Mouse (Mus musculus) cerebellum, adult 11 months (tissue): ENCODE measurements at regions not wholly inside any gene's neighbourhood (a gene's known extent, or its start where the extent isn't known, plus 50 kb on each side); places are given as distances from the start of the nearest gene placed in this dataset.
"Not testable (repeated sequence)": the region's sequence is repeated elsewhere in the genome, so short reads cannot be mapped to it uniquely, and the experiment has no call there.

Source experiments
- DNase-seq: peaks from one replicate; pipeline ENCODE4 v3.0.0; 2022

DNA sequence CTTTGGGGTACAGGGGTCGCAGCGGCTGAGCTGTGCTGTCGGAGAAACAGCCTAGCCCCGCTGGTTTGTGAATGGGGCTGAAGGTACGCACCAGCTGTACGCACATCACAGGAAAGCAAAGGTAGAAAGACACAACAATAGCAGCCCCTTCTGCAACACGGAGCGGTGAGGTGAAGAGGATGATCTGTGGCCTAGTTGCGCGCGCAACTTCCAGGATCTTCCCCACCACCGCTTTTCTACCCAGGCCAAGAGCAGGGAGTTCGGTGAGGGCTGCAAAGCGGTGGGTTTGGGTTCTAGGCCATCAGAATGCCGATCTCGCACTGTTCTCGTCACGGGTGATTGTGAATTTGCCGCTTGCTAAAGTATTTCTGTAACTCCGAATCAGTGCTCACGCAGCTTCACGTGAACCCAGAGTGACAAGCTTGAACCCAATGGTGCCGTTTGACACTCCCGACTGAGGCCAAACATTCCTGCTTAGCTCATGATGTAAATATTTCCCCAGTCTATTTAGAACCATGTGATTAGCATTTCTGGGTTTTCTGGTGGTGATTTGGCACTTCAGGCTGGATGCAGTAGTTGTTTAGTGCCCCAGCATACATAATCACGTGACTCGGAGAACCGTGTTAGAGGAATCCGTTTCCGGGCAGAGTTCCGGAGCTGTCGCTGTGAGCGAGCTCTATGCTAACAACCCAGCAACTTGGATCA lies 54.7 kb downstream of the Cryaa start:
- DNase-seq = no peak

DNA sequence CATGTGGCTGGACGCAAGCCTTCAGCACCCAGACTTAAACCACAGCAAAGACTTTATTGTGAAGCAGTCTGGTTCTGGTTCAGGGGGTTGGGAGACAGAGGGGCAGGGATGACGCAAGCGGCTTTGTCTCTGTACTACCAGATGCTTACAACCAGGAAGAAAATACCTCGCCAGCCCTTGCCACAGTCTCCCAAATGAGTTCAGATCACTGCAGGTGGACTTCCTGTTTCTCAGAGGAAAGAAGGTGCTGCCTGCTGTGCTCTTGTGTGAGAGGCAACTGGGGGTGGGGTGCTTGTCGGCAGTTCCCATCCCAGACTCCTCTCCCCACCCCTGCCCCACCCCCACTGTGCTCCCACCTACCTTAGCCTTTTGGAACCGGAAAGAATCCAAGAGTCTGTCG lies 56.9 kb downstream of the Cryaa start:
- no peak for DNase-seq

DNA sequence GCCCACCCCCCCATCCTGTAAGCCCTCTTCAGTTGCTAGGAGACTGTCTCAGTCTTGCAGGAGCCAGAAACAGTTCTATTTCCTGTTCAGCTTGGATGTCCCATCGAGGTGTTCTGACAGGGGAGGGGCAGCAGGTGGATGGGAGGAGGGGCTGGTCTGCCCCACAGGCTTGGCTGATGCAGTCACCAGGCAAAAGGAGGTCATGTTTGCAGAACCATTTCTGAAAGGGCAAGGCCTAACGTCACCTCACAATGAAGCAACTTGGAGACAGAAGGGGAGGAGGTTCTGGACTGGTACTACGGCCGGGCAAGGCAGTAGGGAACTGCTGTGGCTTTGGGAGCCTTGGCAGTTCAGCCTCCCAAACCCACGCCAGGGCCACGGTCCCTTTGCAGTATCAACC lies 59.1 kb downstream of the Cryaa start:
- DNase-seq = no peak

DNA sequence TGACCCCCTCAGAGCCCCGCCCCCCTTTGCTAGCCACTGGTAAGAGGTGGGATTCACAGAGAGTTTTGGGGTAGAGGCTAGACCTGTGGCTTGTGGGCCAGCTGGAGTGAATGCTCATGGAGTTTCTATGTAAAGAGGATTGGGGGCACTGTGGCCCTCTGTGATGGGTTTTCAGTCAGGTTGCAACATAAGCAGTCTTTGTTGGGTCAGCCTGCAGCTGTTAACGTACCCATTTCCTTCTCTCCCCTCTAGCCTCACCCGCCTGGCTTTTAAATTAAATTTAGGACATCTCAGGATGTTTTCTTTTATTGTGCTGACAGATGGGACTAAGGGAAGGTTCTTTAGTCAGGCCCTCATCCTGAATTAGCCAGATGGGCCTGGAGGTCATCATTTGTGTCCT lies 60.6 kb downstream of the Cryaa start:
- no peak for DNase-seq

DNA sequence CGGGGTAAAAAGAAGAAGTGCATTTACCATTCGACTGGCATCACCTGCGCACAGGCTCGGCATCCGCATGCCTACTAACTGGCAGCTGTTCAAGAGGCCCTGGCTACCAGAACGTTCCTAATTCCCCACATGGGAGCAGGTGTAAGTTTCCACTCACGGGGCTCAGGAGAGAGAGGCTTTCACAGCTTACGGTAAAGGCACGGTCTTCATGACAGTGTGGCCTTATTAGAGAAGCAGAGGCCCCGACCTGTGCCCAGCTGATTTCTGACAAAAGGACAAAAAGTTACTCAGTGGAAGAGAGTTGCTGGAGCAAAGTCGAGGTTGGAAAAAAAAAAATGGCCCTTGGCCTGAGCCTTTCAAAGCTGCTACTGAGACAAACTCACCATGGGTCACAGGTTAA lies 62.0 kb downstream of the Cryaa start:
- DNase-seq = no peak

DNA sequence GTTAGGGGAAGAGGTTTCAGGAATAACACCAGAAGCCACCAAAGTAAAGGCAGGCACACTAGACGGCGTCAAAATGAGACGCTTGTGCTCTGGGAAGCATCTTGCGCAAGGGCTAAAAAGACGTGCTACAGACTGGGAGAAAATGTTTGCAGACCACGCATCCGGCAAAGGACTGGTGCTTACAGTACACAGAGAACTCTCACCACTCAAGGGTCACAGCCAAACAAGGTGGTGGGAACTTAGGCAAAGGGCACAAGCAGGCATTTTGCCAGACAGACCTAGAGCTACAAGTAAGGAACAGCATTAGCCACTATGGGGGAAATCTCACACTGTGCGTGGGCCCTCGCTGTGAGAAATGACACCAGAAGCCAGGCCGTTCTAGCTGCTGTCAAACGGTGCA lies 62.5 kb downstream of the Cryaa start:
- DNase-seq = no peak

DNA sequence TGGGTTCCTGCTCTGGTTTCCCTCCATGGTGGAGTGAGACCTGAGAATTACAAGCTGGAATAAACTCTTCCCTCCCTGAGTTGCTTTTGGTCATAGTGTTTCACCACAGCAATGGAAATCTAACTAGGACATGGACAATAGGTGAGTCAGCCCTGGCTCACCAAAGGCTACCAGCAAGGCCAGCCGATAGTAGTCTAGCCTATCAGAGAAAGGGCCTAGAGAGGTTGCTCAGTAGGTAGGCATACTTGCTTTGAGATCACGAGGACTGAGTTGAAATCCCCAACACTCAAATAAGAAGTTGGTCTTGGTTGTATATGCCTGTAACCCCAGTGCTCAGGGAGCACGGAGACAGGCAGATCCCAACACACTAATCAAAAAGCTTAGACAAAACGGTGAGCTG lies 66.0 kb downstream of the Cryaa start:
- no peak for DNase-seq

DNA sequence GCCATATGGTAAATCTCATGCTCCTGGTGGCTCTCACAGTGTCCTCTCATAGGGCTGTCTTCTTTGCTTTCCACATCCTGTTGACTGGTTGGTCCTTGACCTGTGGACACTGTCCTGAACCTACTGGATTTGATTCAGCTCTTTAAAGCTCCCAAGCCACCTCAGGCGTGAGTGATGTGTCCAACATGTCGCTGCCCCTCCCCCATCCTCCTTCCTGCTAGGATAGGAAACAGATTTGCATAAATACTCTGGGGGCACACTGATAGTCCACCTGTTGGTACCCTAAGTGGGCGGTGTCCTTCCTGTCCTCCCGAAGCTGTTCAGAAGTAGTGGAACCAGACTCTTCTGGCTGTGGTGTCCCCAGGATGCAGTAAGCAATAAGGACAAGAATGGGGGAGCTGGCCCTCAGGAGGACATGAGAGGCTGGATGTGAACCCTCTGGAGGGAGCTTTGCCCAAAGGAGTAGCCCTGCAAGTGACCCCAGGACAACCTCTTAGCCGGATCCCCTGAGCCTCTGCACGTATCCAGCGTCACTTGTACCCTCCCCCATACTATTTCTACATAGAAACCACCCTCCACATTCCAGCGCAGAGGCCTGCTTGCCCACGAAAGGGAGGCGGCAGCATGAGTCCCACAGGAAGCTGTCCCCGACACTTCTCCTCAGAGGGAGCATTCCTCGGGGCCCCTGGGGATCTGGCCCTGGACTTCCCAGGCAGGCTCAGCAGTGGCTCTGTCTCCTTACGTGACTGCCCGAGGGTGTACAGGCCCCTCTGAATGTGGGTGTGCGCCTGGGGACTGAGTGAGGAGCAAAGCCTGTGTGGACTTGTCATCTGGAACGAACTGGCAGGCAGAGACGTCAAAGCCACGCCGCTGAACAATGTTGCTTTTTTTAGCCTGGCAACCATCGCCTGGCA lies 68.8 kb downstream of the Cryaa start:
- DNase-seq = no peak

DNA sequence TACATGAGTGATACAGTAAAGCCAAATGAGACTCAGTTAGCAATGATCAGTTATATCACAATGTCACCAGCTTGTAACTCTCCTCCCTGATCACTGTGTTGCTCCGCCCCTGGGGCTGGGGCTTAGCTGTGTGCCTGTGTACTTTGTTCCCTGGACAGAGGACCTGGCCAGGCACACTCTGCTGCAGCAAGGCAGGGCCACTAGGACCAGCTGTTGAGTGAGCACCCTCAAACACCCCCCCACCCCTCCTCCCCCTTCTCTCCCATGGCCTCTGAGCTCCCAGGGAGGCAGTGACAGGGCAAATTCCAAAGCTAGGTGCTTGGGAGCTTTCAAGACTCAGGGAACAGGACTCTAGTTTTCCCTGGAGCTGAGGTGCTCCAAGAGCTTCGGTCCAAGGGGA lies 70.0 kb downstream of the Cryaa start:
- DNase-seq = no peak

DNA sequence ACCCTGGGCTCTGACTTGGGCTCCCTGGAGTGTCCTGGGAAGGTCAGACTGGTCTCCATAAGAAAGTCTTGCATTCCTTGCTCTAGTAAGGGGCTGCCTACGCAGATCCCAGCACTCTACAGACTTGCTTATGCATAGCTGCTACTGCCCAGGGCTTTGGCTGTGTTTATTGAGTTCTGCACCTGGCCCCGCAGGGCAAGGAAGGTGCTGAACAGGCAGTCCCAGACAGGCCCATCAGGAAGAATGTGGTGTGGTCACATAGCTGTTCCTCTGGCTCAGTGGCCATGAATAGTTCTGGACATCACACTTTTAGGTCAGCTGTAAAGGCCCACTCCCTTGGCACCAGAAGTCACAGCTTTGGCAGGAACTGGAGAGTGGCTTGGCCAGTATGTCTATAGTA lies 70.6 kb downstream of the Cryaa start:
- DNase-seq = no peak

DNA sequence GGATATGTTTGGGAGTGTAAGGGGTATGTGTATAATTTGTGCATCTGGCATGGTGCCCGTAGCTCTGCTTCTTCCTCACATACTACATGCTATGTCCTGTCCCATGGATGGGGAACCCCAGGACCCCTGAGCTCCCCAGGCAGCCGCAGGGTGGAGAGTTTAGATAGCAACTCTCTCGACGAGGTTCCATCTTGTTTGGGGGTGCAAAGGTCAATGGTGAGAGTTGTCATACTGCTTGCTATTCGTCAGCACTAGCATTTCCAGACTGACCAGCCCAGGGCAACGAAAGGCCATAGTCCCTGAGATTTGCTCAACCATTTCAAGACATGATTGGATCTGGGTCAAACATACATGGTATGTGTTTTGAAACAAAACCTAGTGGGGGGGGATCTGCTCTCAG lies 71.4 kb downstream of the Cryaa start:
- no peak for DNase-seq

DNA sequence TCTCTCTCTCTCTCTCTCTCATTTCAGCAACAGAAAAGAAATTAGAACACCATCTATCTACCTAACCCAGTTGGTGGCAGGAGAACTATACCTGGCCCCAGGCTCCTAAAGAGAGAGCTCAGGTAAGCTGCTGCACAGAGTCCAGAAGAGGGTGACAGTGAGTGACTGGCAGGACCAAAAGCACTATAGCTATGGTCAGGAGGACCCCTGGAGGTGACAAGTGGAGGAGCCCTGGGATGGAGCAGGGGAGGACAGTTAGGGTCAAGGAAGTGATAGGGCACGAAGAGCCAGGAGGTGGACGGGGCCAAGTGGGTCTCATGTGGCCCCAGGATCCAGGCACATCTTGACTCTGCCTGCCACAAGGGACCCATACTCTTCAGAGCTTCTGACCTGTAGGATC lies 73.7 kb downstream of the Cryaa start:
- DNase-seq = no peak

DNA sequence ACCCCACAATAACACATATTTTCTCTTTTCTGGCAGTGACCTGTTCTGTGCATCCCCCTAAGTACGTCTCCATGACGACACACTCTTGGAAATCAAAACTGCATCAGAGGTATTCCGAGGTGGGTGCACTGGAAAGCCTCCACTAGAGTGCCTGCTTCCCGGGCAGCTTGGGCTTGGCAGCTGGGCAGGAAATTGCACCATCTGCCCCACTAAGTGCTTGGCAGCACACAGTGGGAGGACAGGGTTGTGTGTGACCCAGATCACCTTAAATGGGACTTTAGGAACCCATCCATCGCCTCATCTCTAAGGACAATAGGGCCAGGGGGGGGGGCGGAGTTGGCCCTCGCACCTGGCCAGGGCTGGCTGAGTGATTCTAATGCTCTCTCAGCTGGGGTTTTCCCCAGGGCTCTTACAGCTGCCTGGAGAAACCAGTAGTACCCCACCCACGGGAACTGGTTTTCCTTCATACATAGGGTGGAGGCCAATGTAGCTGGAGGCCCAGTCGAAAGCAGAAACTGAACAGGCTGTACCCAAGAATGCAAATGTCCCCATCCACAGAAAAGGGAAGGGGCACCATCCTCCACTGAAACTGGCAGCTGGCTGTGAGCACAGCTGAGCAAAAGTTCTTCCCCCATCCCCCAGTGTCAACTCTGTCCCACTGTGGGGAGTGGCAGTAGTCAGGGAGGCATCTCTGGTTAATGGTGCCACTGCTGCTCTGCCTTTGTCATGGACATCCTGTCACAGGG lies 75.7 kb downstream of the Cryaa start:
- no peak for DNase-seq

DNA sequence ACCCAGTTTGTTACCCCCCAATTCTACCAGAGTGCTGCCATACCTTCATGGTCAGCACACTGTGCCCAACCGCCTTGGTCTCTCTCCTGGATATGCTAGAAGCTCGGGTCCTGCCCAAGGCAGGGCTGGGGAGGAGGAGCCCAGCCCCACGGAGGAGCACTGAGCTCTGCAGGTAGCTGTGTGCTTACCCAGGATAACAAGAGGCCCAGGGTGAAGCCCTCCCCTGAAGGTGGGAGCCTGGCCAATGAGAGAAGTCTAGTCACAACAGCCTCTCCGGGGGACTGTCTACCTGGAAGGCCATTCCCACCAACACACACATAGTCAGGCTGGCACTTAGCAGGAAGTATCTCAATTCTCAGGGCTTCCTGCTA lies 76.2 kb downstream of the Cryaa start:
- no peak for DNase-seq

DNA sequence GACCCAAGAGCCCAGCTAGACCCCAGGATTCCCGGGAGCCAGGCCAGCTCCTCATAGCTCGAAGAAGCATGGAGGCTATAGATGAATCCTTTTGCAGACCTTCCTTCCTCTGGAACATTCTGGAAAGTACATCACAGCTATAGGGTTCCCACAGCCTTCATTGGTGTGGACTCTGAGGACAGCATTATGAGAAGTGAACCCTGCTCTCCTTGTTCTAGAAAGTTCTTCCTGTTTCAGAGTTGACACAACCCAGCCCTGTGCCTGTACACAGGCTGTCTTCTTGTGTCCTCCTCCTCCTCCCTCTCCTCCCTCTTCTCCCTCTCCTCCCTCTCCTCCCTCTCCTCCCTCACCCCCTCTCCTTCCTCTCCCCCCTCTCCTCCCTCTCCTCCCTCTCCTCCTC lies 82.9 kb downstream of the Cryaa start:
- no peak for DNase-seq

DNA sequence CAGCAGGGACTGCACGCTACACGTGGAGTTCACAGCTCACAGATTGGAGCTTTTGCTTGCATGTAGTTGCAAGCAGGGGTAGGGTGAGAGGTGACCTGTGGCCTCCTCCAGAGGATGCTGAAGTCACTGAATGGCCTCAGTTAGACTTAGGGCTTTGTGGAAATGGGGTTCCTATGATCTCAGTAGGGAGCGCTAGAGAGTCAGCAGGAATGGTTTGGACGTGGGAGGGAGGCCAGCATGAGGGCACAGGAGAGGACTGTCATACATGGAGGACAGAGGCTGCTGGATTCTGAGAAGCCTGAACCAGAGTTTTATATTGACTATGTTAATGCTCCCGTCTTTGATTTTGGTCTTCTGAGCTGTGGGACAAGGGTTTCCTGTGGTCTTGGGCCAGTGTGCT lies 85.5 kb downstream of the Cryaa start:
- DNase-seq = no peak

DNA sequence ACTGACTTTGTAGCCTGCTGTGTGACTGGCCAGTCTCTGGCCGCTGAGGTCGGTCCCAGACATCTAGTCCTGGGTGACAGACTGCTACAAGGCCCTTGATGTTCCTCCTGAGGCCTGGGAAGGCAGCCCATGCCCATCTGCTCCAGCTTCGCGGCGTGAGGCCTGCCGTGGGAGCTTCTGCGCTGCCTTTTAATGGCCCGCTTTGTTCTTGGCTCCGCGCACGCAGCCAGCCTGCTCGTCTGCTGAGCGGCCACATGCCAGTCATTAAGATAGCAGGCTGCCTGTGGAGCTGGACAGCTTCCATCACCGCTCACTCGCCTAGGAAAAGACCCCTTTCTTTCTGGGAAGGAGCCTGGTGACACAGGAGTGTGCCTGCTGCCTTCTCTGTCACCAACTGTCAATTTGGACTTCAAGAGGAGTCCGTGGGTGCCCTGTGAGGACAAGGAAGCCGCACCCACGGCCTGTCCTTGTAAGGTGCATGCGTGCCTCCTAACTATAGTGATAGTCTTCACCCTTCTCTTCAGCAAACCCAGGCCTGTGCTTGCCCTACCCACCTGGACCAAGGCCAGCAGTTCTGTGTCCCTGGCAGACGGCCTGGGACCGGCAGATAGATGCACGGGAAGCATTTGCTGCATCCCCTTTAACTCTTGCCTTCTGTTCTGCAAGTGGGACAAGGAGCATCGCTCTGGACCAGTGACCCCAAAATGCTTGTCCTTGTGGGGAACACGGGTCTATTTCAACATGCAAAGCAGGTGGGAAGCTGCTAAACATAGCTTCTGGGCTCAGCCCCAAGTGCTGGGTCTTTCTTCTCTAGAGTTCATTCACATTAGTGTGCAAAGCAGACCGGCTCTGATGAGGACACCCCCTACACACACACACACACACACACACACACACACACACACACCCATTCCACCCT lies 88.6 kb downstream of the Sik1 start:
- DNase-seq = peak; percentile 89

DNA sequence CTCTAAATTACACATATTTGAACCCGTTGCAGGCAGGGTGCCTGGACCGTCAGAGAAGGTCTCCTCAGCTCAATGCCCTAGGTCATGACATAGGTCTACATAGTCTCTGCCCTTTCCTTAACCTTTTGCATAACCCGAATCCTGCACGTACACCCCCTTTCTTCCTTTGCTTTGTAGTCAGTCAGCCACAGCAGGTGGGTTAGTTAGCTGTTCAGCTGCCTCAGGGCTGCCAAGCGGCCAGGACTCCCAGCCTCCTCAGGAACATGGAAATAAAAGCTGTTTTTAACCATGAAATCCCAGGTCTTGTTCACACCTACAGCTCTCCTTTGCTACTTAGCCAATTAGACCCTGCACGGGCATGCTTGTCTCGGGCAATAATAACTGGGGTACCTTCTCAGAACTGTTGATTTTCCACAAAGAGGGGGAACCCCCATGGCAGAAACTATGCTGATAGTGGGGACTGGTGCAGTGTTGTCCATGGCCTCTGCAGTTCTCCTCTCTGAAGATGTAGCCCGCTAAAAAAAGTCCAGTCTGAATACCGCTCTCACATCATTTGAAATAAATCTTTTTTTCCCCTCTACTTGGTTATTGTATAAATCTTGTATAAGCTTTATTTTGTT lies 83.3 kb downstream of the Sik1 start:
- DNase-seq = no peak

DNA sequence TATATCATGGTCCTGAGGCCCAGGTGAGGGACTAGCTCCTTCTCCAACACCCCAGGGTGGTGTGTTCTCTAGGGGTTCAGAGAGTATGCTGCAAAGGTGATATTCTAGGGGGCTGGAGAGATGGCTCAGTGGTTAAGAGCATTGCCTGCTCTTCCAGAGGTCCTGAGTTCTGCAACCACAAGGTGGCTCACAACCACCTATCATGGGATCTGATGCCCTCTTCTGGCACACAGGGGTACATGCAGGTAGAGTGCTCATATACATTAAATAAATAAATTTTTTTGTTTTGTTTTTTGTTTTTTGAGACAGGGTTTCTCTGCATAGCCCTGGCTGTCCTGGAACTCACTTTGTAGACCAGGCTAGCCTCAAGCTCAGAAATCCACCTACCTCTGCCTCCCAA lies 81.7 kb downstream of the Sik1 start:
- DNase-seq = not testable (repeated sequence)

DNA sequence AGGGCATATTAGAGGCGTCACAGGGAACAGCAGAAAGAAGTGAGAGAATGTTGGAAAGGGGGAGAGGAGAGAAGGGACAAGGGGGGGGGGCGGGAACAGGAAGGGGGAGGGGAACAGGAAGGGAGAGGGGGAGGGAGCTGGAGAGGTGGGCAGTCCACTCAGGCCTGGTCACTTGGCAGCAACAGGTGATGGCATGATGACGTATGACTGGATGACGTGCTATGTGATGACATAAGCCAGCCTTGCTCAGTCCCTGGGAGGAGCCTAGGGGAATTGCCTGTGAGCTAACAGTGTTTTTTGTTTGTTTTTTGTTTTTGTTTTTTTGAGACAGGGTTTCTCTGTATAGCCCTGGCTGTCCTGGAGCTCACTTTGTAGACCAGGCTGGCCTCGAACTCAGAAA lies 80.6 kb downstream of the Sik1 start:
- DNase-seq = no peak

DNA sequence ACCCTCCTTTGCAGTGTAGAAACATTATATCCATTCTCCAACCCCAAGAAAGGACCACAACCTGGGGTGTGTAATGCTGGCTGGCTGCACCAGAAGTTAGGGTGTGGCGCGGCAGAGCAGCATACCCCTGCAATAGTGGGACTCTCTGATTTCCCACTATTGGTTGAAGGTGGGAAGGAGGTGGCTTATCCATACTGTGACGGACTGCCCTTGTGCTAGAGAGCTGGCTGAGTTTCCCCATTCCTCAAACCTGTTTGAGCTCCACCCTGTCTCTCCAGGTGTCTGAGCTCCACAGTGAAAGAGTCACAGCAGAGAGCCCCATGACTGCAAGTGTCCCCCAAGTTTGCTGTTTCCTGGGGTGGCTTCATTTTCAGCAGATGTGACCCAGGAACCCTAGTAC lies 79.6 kb downstream of the Sik1 start:
- no peak for DNase-seq

DNA sequence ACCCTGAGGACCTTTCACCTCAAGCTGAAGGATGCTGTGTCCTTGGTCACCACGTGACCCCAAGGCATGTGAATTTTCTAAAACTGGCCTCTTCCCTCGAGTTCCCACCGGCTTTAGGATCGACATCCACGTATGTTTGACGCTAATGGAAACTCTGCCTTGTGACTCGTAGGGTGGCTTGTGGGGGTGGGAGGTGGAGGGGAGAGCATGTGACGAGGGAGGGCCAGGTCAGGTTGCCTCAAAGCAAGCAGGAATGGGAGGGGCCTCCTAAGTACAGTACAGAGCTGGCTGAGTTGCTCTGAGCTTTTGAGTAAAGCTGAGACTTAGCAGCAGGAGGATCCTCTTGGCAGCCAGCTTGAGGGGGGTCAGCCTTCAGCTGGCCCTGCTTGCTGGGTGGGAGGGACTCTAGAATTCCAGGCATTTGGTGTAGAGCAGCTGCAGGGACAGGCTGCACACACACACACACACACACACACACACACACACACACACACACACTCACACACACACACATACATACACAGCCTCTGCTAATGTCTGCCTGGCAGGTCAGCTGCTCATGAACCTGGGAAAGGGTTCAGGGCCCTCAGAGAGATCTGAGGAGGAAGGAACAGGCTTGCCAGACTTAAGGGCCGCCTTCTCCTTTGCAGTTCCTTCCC lies 78.5 kb downstream of the Sik1 start:
- no peak for DNase-seq
